Mouse (Mus musculus): ENCODE results near the gene Slc25a39. TPM values are rescaled to one million over a fixed set of nuclear protein-coding genes. Genes with fewer than 3 reads are reported as not detected.

Gene Slc25a39
- polyA plus RNA-seq, 1 experiment: 1,456 TPM

DNA sequence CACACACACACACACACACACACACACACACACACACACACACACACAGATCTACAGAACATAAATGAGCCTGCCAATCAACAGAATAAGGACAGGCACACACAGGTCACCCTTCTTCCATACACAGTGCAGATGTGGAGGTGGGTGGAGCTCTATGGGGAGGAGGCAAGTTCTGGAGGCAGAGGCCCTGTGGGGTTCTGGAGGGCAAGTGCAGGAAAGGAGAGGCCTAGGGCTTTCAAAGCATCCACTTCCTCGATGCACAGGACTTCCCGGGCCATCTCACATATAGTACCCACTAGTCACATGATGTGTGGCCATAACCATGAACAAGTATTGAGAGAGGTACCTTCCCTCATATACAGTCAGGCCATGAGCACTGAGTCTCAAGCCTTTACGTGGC lies 52.2 kb downstream of the Slc25a39 start:
- H3K4me3 ChIP-seq (ENCODE audit: control insufficient read depth, low read depth, low read length): no peak overlapping the region
- no peaks in the 10 kb centered on the region for H3K36me3 ChIP-seq (ENCODE audit: control insufficient read depth, insufficient read depth, low read length)
- no peak for TF ChIP-seq CTCF (IDR thresholded peaks at IDR 0.05; ENCODE audit: control insufficient read depth, insufficient read depth, insufficient replicate concordance, low read depth, low read length)
- no peak for TF ChIP-seq POLR2A (IDR thresholded peaks at IDR 0.05; ENCODE audit: control insufficient read depth, low read depth, low read length)
- no peaks in the 10 kb centered on the region; the same call in 1 of the 2 replicates for H3K4me1 ChIP-seq (ENCODE audit: control insufficient read depth, insufficient read depth, low read length)
- H3K27ac ChIP-seq (ENCODE audit: control insufficient read depth, insufficient read depth, low read depth, low read length): no peak overlapping the region
- no peaks in the 10 kb centered on the region for H3K27me3 ChIP-seq (ENCODE audit: control insufficient read depth, insufficient read depth, low read length)

DNA sequence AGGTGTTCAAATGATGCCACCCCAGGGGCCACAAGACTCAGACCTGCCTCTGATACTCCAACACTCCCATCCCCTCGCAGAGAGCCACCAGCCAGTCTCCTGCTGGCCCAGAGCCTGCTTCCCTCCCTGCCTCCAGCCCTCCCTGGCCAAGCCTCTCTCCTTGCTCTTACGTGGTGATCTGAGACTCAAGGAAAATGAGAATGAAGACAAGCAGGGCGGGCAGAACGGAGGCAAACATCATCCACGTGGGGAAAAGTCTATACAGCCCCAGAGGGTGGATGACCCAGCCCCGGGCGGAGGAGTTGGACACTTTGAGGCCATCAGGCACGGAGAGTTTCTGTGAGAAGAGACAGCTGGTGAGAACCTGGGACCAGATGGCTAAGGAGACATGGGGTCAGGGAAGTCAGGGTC lies 54.7 kb downstream of the Slc25a39 start:
- H3K4me3 ChIP-seq (ENCODE audit: control insufficient read depth, low read depth, low read length): no peak overlapping the region
- TF ChIP-seq CTCF (IDR thresholded peaks at IDR 0.05; ENCODE audit: control insufficient read depth, insufficient read depth, insufficient replicate concordance, low read depth, low read length): no peak
- TF ChIP-seq POLR2A (IDR thresholded peaks at IDR 0.05; ENCODE audit: control insufficient read depth, low read depth, low read length): no peak
- no peaks in the 10 kb centered on the region for H3K27me3 ChIP-seq (ENCODE audit: control insufficient read depth, insufficient read depth, low read length)
- no peaks in the 10 kb centered on the region; the same call in 1 of the 2 replicates for H3K4me1 ChIP-seq (ENCODE audit: control insufficient read depth, insufficient read depth, low read length)
- no peak overlapping the region for H3K27ac ChIP-seq (ENCODE audit: control insufficient read depth, insufficient read depth, low read depth, low read length)
- H3K36me3 ChIP-seq (ENCODE audit: control insufficient read depth, insufficient read depth, low read length): no peaks in the 10 kb centered on the region

Other genes starting within 250 kb of the Slc25a39 start
- 41.5 and 41.8 TPM in 2 replicates for gene Lsm12, start 222.7 kb downstream of the Slc25a39 start, polyA plus RNA-seq (2012; rRNA removed)
- 416 and 434 TPM in 2 replicates for gene G6pc3, start 218.3 kb downstream of the Slc25a39 start, polyA plus RNA-seq (2012; rRNA removed)
- gene Hdac5, start 177.8 kb downstream of the Slc25a39 start, polyA plus RNA-seq (2012; rRNA removed): 68.9 and 84.1 TPM in 2 replicates
- 31.8 and 48.5 TPM in 2 replicates for gene BC030867, start 159.1 kb downstream of the Slc25a39 start, polyA plus RNA-seq (2012; rRNA removed)
- 0.10 and 0.11 TPM in 2 replicates for gene Asb16, start 139.2 kb downstream of the Slc25a39 start, polyA plus RNA-seq (2012; rRNA removed)
- 32.6 and 35.2 TPM in 2 replicates for gene Tmub2, start 123.0 kb downstream of the Slc25a39 start, polyA plus RNA-seq (2012; rRNA removed)
- gene Atxn7l3, start 111.3 kb downstream of the Slc25a39 start, polyA plus RNA-seq (2012; rRNA removed): 16.8 and 17.8 TPM in 2 replicates
- 8.6 and 8.9 TPM in 2 replicates for gene Ubtf, start 88.2 kb downstream of the Slc25a39 start, polyA plus RNA-seq (2012; rRNA removed)
- gene Slc4a1, start 41.7 kb downstream of the Slc25a39 start, polyA plus RNA-seq (2012; rRNA removed): not detected in 2 replicates
- gene Rundc3a, start 14.5 kb downstream of the Slc25a39 start, polyA plus RNA-seq (2012; rRNA removed): 53.7 and 55.6 TPM in 2 replicates
- 21.1 TPM in 2 replicates for gene Grn, start 22.4 kb upstream of the Slc25a39 start, polyA plus RNA-seq (2012; rRNA removed)
- 0.88 and 1.2 TPM in 2 replicates for gene Fam171a2, start 39.7 kb upstream of the Slc25a39 start, polyA plus RNA-seq (2012; rRNA removed)
- 3.4 and 5.2 TPM in 2 replicates for gene Itga2b, start 62.2 kb upstream of the Slc25a39 start, polyA plus RNA-seq (2012; rRNA removed)
- 15.4 and 16.7 TPM in 2 replicates for gene Gpatch8, start 148.4 kb upstream of the Slc25a39 start, polyA plus RNA-seq (2012; rRNA removed)
- gene Gm11627, start 171.5 kb upstream of the Slc25a39 start, polyA plus RNA-seq (2012; rRNA removed): 0.40 and 0.51 TPM in 2 replicates
- 1.1 and 2.0 TPM in 2 replicates for gene Fzd2, start 196.4 kb upstream of the Slc25a39 start, polyA plus RNA-seq (2012; rRNA removed)

Data from testis, adult 2 months (tissue).